Mouse (Mus musculus): ENCODE results near the gene Gm20388. TPM values are rescaled to one million over a fixed set of nuclear protein-coding genes. Genes with fewer than 3 reads are reported as not detected.

Gm20388 gene
- polyA plus RNA-seq, 1 experiment from 2014 or later, result not detected

DNA sequence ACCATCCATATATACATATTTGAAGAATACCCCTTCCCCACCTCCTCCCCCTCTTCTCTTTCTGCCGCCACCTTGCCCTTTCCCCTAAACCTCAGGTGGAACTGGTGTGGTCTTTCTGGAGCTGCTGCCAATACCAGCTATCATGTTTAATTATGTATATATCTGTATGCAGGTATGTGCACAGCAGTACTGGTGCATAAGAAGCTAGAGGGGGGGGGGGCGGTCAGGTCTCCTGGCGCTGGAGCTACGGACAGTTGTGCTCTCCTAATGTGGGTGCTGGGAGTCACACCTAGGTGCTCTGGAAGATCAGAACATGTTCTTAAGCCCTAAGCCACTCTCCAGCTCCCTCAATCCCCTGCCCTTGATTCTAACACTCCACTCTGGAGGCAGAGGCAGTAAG, 13.6 kb upstream of the Gm20388 start:
- Histone ChIP-seq H3K4me1 (peaks cover 21% of the 10 kb centered on the region), H3K9me3 (replicated peaks) (no peaks in the 10 kb centered on the region), H3K27me3 (replicated peaks) (peaks cover 53% of the 10 kb centered on the region), H3K27ac (no peak overlapping the region), H3K36me3 (no peaks in the 10 kb centered on the region), H3K4me2 (no peak overlapping the region), H3K9ac (no peak overlapping the region), H3K4me3 (no peak overlapping the region)
- ATAC-seq, result no peak
- WGBS (ENCODE audit: insufficient replicate concordance), result 57% methylated on average over 4 of the region's 4 CpGs

DNA sequence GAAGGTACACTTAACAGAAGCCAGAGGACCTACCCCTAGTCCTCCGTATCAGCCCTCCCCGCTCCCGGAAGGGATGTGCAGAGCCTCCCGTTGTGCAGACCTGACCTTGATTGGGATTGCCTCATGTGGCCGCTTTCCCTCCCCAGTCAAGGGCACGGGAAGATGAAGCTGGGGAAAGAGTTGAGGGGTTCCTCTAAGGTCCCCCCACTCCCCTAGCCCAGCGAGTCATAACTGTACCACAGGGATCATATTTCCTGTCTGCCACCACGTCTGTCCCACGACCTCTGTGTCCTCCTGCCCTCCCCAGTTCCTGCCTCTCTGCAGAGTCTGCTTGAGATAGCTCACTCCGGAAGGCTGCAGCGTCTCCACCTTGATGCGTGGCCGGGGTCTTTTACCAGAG, 12.7 kb upstream of the Gm20388 start:
- no peak overlapping the region for H3K27ac ChIP-seq
- 8% methylated on average over 13 of the region's 13 CpGs for WGBS (ENCODE audit: insufficient replicate concordance)
- H3K27me3 ChIP-seq (replicated peaks), result peaks cover 59% of the 10 kb centered on the region
- H3K9ac ChIP-seq, result no peak overlapping the region
- H3K4me1 ChIP-seq, result peaks cover 21% of the 10 kb centered on the region
- ATAC-seq, result no peak
- H3K4me2 ChIP-seq, result peak overlapping the region; percentile 28
- H3K4me3 ChIP-seq, result no peak overlapping the region
- no peaks in the 10 kb centered on the region for H3K36me3 ChIP-seq
- H3K9me3 ChIP-seq (replicated peaks), result no peaks in the 10 kb centered on the region

DNA sequence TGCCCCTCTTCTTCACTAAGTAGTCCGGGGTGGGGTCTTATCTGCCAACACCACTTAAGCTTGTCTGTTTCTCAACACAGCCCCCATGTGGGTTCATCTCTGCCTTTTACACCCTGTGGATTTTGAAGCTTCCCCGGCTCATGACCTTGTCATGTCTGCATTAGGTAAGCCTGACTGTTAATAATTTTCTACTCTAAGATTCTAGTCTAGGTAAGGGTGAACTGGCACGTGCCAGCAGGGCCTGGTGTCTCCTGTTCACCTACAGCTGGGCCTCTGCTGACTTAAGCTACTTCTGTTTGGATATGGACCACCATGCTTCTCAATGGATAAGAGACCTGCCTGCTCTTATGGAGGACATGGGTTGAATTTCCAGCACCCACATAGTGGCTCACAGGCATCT, 9.3 kb upstream of the Gm20388 start:
- H3K9ac ChIP-seq, result no peak overlapping the region
- no peaks in the 10 kb centered on the region for H3K36me3 ChIP-seq
- peaks cover 85% of the 10 kb centered on the region for H3K27me3 ChIP-seq (replicated peaks)
- ATAC-seq, result no peak
- H3K4me3 ChIP-seq, result no peak overlapping the region
- H3K27ac ChIP-seq, result no peak overlapping the region
- WGBS (ENCODE audit: insufficient replicate concordance), result 33% methylated on average over 3 of the region's 3 CpGs
- H3K4me2 ChIP-seq, result no peak overlapping the region
- H3K4me1 ChIP-seq, result peaks cover 21% of the 10 kb centered on the region
- H3K9me3 ChIP-seq (replicated peaks), result no peaks in the 10 kb centered on the region

DNA sequence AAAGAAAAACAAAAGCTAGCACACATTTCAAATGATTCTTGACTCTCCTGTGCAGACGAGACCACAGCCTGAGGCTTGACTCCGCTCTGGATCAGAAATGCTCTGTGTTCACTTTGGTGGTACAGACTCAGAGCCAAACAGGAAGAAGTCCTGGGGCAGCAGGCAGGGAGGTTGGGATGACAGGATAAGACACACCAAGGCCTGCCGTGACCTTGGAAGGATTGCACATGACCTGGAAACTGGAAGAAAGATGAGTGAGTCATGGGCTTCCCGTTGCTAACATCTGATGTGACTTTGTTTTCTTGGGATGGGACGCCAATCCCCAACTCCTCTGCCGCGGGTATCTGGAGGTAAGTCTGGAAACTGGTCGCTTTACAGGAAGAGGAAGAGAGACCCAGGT, 8.7 kb upstream of the Gm20388 start:
- ATAC-seq, result no peak
- H3K9me3 ChIP-seq (replicated peaks), result no peaks in the 10 kb centered on the region
- no peak overlapping the region for H3K4me3 ChIP-seq
- H3K27me3 ChIP-seq (replicated peaks), result peaks cover 86% of the 10 kb centered on the region
- H3K9ac ChIP-seq, result no peak overlapping the region
- no peaks in the 10 kb centered on the region for H3K36me3 ChIP-seq
- H3K4me1 ChIP-seq, result peaks cover 20% of the 10 kb centered on the region
- H3K27ac ChIP-seq, result no peak overlapping the region
- WGBS (ENCODE audit: insufficient replicate concordance), result 60% methylated on average over 8 of the region's 8 CpGs
- H3K4me2 ChIP-seq, result no peak overlapping the region

DNA sequence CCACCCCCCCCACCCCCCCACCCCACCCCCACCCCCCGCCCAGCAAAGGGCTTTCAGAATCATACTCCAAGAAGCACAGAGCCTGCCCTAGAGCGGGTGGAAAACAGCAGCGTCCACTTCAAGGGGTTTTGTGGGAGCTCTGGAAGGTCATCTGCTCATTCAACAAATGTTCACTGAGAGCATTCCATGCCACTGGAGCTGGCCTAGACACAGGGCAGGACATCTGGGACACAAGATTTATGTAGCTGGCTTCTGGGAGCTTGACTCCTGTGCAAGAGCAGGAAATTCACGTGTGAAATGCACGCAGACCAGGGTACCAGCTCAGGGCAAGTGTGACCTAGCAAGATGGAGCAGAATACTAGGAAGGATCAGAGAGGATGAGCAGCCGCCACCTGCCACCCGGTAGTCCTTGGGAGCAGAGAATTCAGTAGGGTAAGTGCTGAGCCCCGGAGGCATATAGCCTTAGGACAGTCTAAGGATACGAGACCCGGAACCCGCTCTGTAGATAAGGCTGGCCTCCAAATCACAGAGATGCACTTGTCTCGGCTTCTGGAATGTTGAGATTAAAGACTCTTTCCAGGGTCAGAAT, 6.2 kb upstream of the Gm20388 start:
- no peak overlapping the region for H3K4me2 ChIP-seq
- WGBS (ENCODE audit: insufficient replicate concordance), result 52% methylated on average over 12 of the region's 12 CpGs
- H3K9me3 ChIP-seq (replicated peaks), result no peaks in the 10 kb centered on the region
- no peak overlapping the region for H3K4me3 ChIP-seq
- no peak overlapping the region for H3K9ac ChIP-seq
- no peaks in the 10 kb centered on the region for H3K36me3 ChIP-seq
- peaks cover 27% of the 10 kb centered on the region for H3K4me1 ChIP-seq
- no peak overlapping the region for H3K27ac ChIP-seq
- no peak for ATAC-seq
- peaks cover 66% of the 10 kb centered on the region for H3K27me3 ChIP-seq (replicated peaks)

DNA sequence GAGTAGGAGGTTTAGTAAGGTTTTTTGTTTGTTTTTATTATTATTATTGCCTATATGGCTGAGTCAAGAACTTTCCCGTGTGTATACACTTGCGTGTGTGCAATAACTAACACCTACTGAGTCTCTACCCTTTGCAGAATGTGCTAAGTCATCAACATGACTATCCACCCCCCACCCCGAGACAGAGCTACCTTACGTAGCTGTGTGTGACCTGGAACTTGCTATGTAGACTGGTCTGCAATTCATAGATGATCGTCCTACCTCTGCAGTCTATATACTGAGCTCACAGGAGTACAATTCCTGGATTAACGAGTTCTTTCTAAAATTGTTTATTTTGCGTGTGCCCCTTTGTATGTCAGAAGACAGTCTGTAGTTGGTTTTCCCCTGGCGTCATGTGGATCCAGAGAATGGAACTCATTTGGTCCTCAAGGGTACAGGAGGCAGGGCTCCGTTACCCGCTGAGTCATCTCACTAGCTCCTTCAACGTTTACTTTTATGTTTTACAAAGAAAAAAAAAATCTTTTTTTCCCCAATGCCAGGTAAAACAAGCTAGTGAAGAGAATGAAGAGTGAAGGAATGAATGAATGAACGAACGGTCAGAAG, 596 bp upstream of the Gm20388 start, which contains the start of gene Usp10:
TSS of gene Usp10 (plus strand) at position 417 of the 603 bp plus-strand sequence.
- H3K27me3 ChIP-seq (replicated peaks), result 0 out of 2 replicates have a peak, but pooled peaks cover 15% of the 10 kb centered on the region
- ATAC-seq, result peak; percentile 62
- H3K27ac ChIP-seq, result peak within 1 kb of the TSS; percentile 95
- H3K4me3 ChIP-seq, result peak within 1 kb of the TSS; percentile 88
- H3K9me3 ChIP-seq (replicated peaks), result no peaks in the 10 kb centered on the region
- WGBS (ENCODE audit: insufficient replicate concordance), result 16% methylated on average over 13 of the region's 13 CpGs
- H3K4me1 ChIP-seq, result peaks cover 61% of the 10 kb centered on the region
- peak within 1 kb of the TSS; percentile 91 for H3K4me2 ChIP-seq
- H3K9ac ChIP-seq, result peak within 1 kb of the TSS; percentile 97
- peaks cover 7% of the 10 kb centered on the region; the same call in 1 of the 2 replicates for H3K36me3 ChIP-seq

DNA sequence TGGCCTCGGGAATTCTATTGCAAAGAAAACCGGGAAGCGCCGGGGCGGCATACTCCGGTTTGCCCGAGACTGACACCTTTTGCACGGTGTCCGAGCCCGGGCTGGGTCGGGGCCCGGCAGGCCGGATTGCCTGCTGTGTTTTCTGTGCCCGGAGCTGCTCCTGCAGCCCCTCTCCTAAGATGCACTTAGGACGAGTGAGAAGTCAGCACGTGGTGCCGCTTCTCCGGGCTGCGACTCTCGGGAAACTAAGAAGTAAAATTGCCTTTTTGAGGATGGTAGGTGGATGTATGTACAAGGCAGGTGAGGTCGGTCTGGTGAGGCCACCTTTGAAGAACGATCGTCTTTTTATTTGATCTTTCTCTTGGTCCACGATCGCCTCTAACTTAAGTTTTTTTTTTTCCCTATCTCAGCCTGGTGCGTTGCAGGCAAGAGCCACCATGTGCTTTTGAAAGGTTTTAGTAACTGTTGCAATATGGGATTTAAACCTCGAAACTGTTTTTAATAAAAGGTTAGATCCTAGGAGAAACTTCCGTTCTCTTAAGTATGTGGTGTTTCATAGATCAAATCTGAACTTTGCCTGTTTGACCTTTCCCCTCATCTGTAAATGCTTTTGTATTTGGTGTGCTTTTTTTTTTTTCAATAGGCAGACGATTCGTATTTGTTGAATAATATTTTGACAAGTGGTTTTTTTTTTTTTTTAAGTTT, 769 bp downstream of the Gm20388 start:
- Histone ChIP-seq H3K4me1 (peaks cover 75% of the 10 kb centered on the region), H3K9ac (peak overlapping the region; percentile 97), H3K27me3 (replicated peaks) (0 out of 2 replicates have a peak, but pooled peaks cover 8% of the 10 kb centered on the region), H3K36me3 (peaks cover 8% of the 10 kb centered on the region; the same call in 1 of the 2 replicates), H3K4me3 (peak overlapping the region; percentile 88), H3K27ac (peak overlapping the region; percentile 95), H3K9me3 (replicated peaks) (no peaks in the 10 kb centered on the region), H3K4me2 (peak overlapping the region; percentile 91)
- WGBS (ENCODE audit: insufficient replicate concordance), result under 1% methylated on average over 30 of the region's 30 CpGs
- ATAC-seq, result peak; percentile 47

DNA sequence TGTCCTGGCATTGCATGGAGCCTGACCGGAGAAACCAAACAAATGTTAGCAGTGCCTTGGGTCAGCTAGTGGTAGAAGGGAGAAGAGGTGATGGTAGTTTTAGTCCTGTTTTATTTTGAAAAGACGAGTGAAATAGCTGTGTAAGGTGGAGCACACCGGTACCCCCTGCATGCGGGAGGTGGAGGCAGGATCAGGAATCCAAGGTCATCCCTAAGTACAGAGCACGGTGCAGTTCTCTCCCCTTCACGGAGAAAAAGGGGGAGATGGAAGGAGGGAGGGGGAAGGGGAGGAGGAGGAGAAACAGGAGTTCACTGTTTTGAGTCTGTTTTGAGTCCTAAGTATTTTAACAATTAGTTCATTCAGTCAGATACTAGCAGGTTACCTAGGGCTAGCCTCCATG, 2.0 kb downstream of the Gm20388 start:
- peak overlapping the region; percentile 99 for H3K27ac ChIP-seq
- H3K4me3 ChIP-seq, result peak overlapping the region; percentile 88
- no peak for ATAC-seq
- H3K27me3 ChIP-seq (replicated peaks), result 0 out of 2 replicates have a peak, but pooled peaks cover 5% of the 10 kb centered on the region
- peak overlapping the region; percentile 97 for H3K9ac ChIP-seq
- peaks cover 12% of the 10 kb centered on the region; the same call in 1 of the 2 replicates for H3K36me3 ChIP-seq
- H3K4me2 ChIP-seq, result peak overlapping the region; percentile 91
- WGBS (ENCODE audit: insufficient replicate concordance), result 40% methylated on average over 6 of the region's 6 CpGs
- H3K9me3 ChIP-seq (replicated peaks), result no peaks in the 10 kb centered on the region
- H3K4me1 ChIP-seq, result peaks cover 83% of the 10 kb centered on the region

DNA sequence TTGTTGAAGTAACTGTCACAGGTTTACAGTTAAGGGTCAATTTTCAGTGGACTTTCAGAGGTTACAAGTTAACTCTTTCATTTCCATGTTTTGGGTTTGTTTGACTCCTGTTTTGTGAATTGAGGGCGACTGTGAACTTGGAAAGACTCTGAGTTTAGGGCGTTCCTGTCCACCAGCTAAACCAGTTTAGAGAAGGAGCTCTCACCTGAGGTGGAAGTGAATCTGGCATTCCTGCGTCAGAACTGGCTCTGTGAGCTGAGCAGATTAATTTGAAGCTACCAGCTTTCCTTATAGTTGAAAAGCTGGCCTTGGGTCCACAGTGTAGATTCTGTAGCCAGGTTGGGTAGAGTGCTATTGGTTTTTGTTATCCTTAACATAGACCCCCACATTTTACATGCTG, 2.5 kb downstream of the Gm20388 start:
- Histone ChIP-seq H3K27me3 (replicated peaks) (0 out of 2 replicates have a peak, but pooled peaks cover 2% of the 10 kb centered on the region), H3K27ac (peak overlapping the region; percentile 99), H3K36me3 (peaks cover 12% of the 10 kb centered on the region; the same call in 1 of the 2 replicates), H3K4me3 (peak overlapping the region; percentile 88), H3K9me3 (replicated peaks) (no peaks in the 10 kb centered on the region), H3K9ac (peak overlapping the region; percentile 97), H3K4me1 (peaks cover 83% of the 10 kb centered on the region), H3K4me2 (peak overlapping the region; percentile 91)
- ATAC-seq, result no peak
- 64% methylated on average over 3 of the region's 3 CpGs for WGBS (ENCODE audit: insufficient replicate concordance)

DNA sequence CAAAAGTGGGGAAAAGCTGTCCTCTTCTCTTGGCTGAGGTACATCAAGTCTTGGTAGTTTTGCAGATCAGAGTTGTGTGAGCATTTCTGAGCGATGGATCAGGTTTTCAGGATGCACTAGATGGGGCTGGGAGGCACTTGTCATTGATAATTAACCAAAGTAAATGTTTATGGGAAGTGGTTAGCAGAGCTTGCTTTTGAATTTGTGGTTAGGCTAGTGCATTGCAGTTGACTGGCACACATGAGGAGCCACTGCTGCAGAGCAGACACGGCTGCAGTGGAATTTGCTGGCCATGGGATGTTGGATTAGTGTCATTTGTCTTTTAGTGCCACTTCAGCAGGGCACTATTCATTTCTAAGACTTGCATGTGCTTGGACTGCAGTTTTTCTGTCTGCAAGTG, 3.5 kb downstream of the Gm20388 start:
- H3K9ac ChIP-seq, result peak overlapping the region; percentile 97
- H3K9me3 ChIP-seq (replicated peaks), result no peaks in the 10 kb centered on the region
- H3K27ac ChIP-seq, result peak overlapping the region; percentile 99
- WGBS (ENCODE audit: insufficient replicate concordance), result 18% methylated on average over 2 of the region's 2 CpGs
- peak overlapping the region; percentile 91 for H3K4me2 ChIP-seq
- no peak for ATAC-seq
- H3K4me1 ChIP-seq, result peaks cover 84% of the 10 kb centered on the region
- H3K4me3 ChIP-seq, result peak overlapping the region; percentile 88
- peaks cover 22% of the 10 kb centered on the region for H3K36me3 ChIP-seq
- no peaks in the 10 kb centered on the region for H3K27me3 ChIP-seq (replicated peaks)

DNA sequence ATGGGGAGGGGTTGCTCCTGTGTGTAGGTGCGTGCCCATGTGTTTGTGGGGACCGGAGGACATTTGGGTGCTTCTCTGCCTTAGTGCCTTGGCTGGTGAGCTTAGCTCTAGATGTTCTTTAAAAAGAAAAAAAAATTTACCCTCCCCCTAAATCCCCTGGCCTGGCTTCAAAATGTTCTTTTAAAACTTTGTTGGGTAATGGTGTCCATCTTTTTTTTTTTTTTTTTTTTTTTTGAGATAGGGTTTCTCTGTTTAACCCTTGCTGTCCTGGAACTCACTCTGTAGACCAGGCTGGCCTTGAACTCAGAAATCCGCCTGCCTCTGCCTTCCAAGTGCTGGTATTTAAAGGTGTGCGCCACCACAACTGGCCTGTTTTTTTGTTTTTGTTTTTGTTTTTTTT, 4.7 kb downstream of the Gm20388 start:
- peak overlapping the region; percentile 99 for H3K27ac ChIP-seq
- H3K4me1 ChIP-seq, result peaks cover 85% of the 10 kb centered on the region
- H3K4me2 ChIP-seq, result peak overlapping the region; percentile 91
- peak overlapping the region; percentile 54; the same call in 1 of the 2 replicates for H3K4me3 ChIP-seq
- no peaks in the 10 kb centered on the region for H3K9me3 ChIP-seq (replicated peaks)
- peak overlapping the region; percentile 64 for H3K9ac ChIP-seq
- no peak for ATAC-seq
- 70% methylated on average over 4 of the region's 4 CpGs for WGBS (ENCODE audit: insufficient replicate concordance)
- peaks cover 29% of the 10 kb centered on the region for H3K36me3 ChIP-seq
- H3K27me3 ChIP-seq (replicated peaks), result no peaks in the 10 kb centered on the region

All from liver, embryonic 12.5 days (tissue).